Mouse (Mus musculus) gastrocnemius, adult 2 months (tissue): ENCODE data around the gene Prl2b1. TPM values are rescaled to one million over a fixed set of nuclear protein-coding genes. Genes with fewer than 3 reads are reported as not detected.

Source experiments
- DNase-seq: peaks from one replicate; pipeline ENCODE4 v3.0.0; 2022
- H3K27ac ChIP-seq: fragments of 200-600 bp; 2 replicates; pipeline ENCODE4 v1.8.1; 2022; ENCODE audit warnings: mild to moderate bottlenecking
- H3K4me3 ChIP-seq: fragments of 200-600 bp; 2 replicates; pipeline ENCODE4 v1.8.1; 2022; ENCODE audit warnings: mild to moderate bottlenecking, moderate library complexity
- CTCF ChIP-seq: fragments of 200-600 bp; IDR thresholded peaks from 2 replicates; pipeline ENCODE4 v1.8.1; 2022; ENCODE audit warnings: antibody characterized with exemption, mild to moderate bottlenecking, moderate library complexity
- intact Hi-C: fragments of 180-260 bp; cut with DNase I; formaldehyde crosslinking; loops from one replicate; pipeline ENCODE4 v1.15.1; 2025
- long read RNA-seq, 2 experiments: library from polyadenylated mRNA; stranded (forward); transcript quantifications; one replicate each; pipeline ENCODE4 v2.0.0; 2021
- total RNA-seq, 2 experiments: library from RNA; stranded (reverse); gene quantifications; 2 replicates each; pipeline ENCODE4 v1.2.3; 2021

The Prl2b1 gene
- total RNA-seq: not detected
- long read RNA-seq, experiment 1: 0 reads
- long read RNA-seq, experiment 2: 0 reads

DNA sequence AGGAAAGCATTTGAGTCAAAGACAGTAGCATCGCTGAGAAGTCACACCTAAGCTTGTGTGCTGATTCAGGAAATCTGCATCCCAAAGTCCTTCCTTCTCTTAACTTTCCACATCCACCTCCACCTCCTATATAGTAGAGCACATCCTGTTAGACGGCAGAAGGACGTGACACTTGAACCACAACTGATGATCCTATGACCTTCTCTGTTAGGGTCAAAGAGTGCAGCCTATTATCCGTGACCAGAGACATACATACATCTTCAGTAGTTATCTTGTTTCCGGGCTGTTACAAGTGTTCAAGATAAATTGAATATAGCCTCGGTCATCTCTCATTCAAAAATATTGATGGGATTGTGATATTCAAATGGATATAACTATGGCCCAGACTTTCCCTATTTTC lies at the start of gene Prl2b1:
Prl2b1 (minus strand) TSS at position 101 of the 400 bp plus-strand sequence.
- no peak for TF ChIP-seq CTCF
- no peak within 1 kb of the TSS for H3K4me3 ChIP-seq
- no peak for DNase-seq
- no peak within 1 kb of the TSS for H3K27ac ChIP-seq
- intact Hi-C loops: no loop called here

DNA sequence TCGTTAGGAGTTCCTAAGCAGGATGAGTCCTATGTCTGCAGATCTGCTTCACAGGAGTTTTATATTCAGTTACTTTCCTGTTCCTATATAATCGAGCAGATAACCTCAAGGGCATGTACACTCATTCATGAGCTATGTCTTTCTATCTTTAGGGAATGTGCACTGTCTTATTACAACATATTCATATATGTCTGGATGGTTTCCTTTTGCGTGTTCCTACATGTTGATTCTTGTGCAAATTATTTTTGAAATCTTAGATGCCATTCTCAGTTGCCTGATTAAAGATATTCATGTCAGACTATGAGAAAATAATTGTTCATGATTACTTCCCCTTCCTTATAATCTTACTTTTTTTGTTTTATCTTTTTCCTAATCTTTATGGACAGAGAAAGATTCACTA lies 47.9 kb upstream of the Prl2b1 start, which contains the start of gene Prl8a6:
Prl8a6 (minus strand) TSS at position 101 of the 400 bp plus-strand sequence.
- no peak within 1 kb of the TSS for H3K4me3 ChIP-seq
- intact Hi-C loops: no loop called here

DNA sequence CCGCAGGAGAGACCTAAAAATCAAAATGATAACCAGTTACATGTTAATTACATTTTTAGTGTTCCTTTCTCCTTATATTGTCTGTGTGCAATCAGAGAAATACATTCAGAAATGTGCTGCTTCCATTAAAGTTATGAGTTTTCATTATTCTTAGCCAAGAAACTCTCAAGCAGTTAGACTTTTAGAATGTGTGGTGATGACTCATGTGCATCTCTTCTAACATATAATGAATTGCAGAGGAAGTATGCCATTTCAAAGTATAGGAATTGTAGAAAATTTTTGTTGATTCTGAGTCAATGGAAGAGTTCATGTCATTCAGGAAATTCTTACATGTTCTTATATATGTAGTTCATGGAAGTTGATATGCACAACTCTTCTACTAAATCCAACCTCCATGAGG lies 42.5 kb upstream of the Prl2b1 start:
- Histone ChIP-seq H3K27ac (no peak overlapping the region), H3K4me3 (no peak overlapping the region)
- intact Hi-C loops: no loop called here
- no peak for TF ChIP-seq CTCF
- DNase-seq: no peak

More for the DNA sequence above, 47.9 kb upstream of the Prl2b1 start, which contains the start of gene Prl8a6:
- no peak within 1 kb of the TSS for H3K27ac ChIP-seq
- no peak for TF ChIP-seq CTCF
- DNase-seq: no peak

DNA sequence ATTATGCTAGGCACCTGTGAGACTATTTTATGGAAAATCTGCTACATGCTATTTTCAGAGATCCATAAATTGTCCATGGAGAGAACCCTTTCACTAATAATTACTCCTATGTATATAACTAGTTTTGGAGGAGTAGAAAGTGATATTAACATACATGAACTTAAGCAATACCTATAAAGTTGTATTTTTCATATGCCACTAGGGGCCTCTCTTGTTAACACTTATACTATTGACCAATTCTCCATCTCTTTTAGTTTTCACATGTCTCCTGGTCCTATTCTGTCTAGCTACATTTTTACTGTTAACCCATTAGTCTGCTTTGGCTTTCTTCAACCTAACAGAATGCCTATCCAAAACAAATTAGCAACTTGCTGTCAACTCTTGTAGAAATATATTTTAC lies 23.0 kb upstream of the Prl2b1 start:
- no peak for TF ChIP-seq CTCF
- Histone ChIP-seq H3K4me3 (no peak overlapping the region), H3K27ac (no peak overlapping the region)
- no peak for DNase-seq
- intact Hi-C loops: no loop called here

DNA sequence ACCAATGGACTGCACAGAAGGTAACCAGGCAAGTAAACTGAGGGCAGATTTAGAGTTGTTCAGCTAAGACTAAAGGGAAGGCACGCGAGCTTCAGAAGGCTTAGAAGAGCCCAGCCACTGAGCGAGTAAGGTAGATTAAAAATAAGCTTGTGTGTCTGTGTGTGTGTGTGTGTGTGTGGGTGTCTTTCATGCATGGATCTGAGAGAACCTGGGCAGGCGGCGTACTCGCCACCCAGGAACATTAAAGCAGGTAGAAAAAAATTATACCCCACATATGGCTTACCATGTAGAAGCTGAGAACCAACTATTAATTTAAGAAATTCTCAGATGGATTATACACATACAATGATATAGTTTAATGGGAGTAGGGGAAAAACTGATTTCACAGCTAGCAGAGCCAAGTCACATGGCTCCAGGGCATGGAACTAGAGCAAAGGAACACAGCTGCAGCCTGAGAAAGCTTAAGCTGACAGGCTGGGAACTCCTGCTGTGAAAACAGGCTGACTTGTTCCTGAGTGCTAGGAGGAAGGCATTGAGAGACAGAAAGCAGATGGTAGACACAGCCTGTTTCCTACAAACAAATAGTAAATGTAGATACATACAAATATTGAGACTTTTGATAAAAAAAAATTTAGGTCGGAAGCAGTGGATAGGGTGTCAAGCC lies 8.5 kb upstream of the Prl2b1 start:
- TF ChIP-seq CTCF: no peak

DNA sequence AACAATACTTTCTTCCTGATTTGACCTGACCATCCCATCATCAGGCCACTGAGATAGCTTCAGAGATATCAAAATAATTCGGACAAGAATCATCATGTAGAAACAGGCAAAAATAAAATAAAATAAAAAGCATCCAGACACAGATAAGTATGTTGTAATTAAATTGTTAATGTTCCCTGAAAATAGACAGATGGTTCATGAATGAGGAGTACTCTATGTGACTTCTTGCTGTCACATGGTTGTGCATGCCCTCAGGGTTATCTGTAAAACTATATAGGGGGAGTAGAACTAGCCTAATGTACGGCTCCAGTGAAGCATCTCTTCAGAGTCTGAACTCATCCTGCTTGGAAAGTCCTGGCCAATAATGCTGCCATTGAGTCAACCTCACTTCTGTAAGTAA lies 45.3 kb downstream of the Prl2b1 start, which contains the start of gene Prl8a2:
Prl8a2 (plus strand) TSS at position 301 of the 400 bp plus-strand sequence.
- Histone ChIP-seq H3K4me3 (no peak within 1 kb of the TSS), H3K27ac (no peak within 1 kb of the TSS)
- intact Hi-C loops: no loop called here
- no peak for DNase-seq
- TF ChIP-seq CTCF: no peak

More for the DNA sequence above, 8.5 kb upstream of the Prl2b1 start:
- Histone ChIP-seq H3K27ac (no peak overlapping the region), H3K4me3 (no peak overlapping the region)
- no peak for DNase-seq
- intact Hi-C loops: no loop called here

DNA sequence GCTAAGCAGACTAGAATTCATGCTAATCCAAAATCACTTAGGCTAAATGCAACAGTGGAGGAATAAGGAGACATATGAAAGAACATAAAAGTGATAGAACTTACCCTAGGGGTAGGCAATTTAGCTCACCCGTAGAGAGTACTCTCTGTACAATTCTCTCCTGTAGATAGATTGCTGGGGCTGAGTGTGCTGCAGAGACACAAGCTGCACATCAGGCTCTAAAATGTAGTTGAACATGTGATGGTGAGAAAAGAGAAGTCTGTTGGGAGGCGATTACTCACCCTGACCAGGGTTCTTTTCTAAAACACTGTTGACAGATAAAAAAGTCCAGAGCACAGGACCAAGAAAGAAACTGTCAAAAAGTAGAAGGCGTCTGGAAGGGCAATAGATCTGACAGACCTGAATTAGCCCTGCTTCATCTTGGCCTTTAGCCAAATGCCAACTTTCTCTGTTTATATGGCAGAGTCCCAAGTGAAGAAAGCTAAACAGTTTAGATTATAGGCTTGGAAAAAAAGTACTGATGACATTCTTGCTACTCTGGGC lies 47.8 kb downstream of the Prl2b1 start:
- TF ChIP-seq CTCF: no peak
- DNase-seq: no peak
- Histone ChIP-seq H3K4me3 (no peak overlapping the region), H3K27ac (no peak overlapping the region)
- intact Hi-C loops: no loop called here

DNA sequence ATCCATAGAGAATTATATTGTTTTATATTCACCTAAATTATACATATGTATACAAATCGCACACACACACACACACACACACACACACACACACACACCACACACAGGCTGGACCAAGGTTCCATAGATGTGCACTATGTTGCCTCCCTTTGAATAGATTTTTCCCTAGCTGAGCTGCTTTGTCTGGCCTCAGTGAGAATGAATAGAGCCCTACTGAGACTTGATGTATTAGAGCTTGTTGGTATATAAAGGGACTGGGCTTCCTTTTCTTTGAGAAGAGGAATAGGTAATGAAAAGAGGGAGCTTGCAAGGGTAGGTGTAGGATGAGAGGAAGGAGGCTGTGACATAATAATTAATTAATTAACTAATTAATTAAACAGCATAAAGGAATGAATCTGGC lies 55.7 kb downstream of the Prl2b1 start:
- no peak overlapping the region for H3K27ac ChIP-seq
- intact Hi-C loops: no loop called here
- H3K4me3 ChIP-seq: no peak overlapping the region
- no peak for DNase-seq
- no peak for TF ChIP-seq CTCF

Other genes with a start within 250 kb of the Prl2b1 start
- not detected for gene Prl3d3, start 234.1 kb downstream of the Prl2b1 start, total RNA-seq
- not detected for gene Prl3c1, start 194.2 kb downstream of the Prl2b1 start, total RNA-seq
- gene Prl3b1, start 149.0 kb downstream of the Prl2b1 start, total RNA-seq: not detected
- gene Prl3a1, start 131.4 kb downstream of the Prl2b1 start, total RNA-seq: not detected
- not detected for gene Prl6a1, start 78.2 kb downstream of the Prl2b1 start, total RNA-seq
- gene Prl8a2, start 45.2 kb downstream of the Prl2b1 start, total RNA-seq: not detected
- gene Prl8a6, start 47.8 kb upstream of the Prl2b1 start, total RNA-seq: not detected
- not detected for gene Prl8a8, start 122.4 kb upstream of the Prl2b1 start, total RNA-seq
- not detected for gene Prl8a9, start 173.8 kb upstream of the Prl2b1 start, total RNA-seq
- gene Prl8a1, start 191.3 kb upstream of the Prl2b1 start, total RNA-seq: not detected
- not detected for gene Prl7b1, start 219.7 kb upstream of the Prl2b1 start, total RNA-seq